Mouse (Mus musculus) midbrain, embryonic 13.5 days (tissue): ENCODE data around the gene Slc9a5. TPM values are rescaled to one million over a fixed set of nuclear protein-coding genes. Genes with fewer than 3 reads are reported as not detected.

Experiments
- ATAC-seq: fragments of 200-750 bp; cut with Nextera tagmentation; 2 replicates; pipeline ENCODE4 v1.8.0; 2017; ENCODE audit warnings: mild to moderate bottlenecking, moderate TSS enrichment, moderate library complexity
- H3K27ac ChIP-seq: fragments of 300-500 bp; sonication (generic); 2 replicates; pipeline ENCODE4 v1.5.1; 2015; ENCODE audit warnings: inconsistent platforms, mild to moderate bottlenecking, moderate library complexity
- H3K27me3 ChIP-seq: fragments of 300-500 bp; sonication (generic); 2 replicates; pipeline ENCODE4 v1.6.1; 2015; ENCODE audit warnings: mild to moderate bottlenecking, inconsistent platforms
- H3K36me3 ChIP-seq: fragments of 300-500 bp; sonication (generic); 2 replicates; pipeline ENCODE4 v1.6.1; 2015; ENCODE audit warnings: mild to moderate bottlenecking, inconsistent platforms
- H3K4me1 ChIP-seq: fragments of 300-500 bp; sonication (generic); replicated peaks from 2 replicates; pipeline ENCODE4 v1.6.1; 2015; ENCODE audit warnings: inconsistent platforms
- H3K4me2 ChIP-seq: fragments of 300-500 bp; sonication (generic); replicated peaks from 2 replicates; pipeline ENCODE4 v1.6.1; 2015; ENCODE audit warnings: moderate library complexity, mild to moderate bottlenecking, inconsistent platforms
- H3K4me3 ChIP-seq: fragments of 300-500 bp; sonication (generic); replicated peaks from 2 replicates; pipeline ENCODE4 v1.5.1; 2015; ENCODE audit warnings: mild to moderate bottlenecking, inconsistent platforms
- H3K9ac ChIP-seq: fragments of 300-500 bp; sonication (generic); replicated peaks from 2 replicates; pipeline ENCODE4 v1.6.1; 2015; ENCODE audit warnings: mild to moderate bottlenecking, inconsistent platforms
- H3K9me3 ChIP-seq: fragments of 300-500 bp; sonication (generic); 2 replicates; pipeline ENCODE4 v1.6.1; 2016; ENCODE audit warnings: mild to moderate bottlenecking, inconsistent platforms
- WGBS: fragments of 180-500 bp; shearing (Covaris S2); methylation state at CpG from one replicate; pipeline ENCODE4 v1.1.7; 2015; 5-methylcytosine and 5-hydroxymethylcytosine counted together
- polyA plus RNA-seq: library from polyadenylated mRNA; unstranded; fragments of >200 nt; fragmentation: Nextera tagmentation; extraction: Ambion mirVana; gene quantifications from 2 replicates; pipeline ENCODE4 v1.2.1, GENCODE M21; 2015

Slc9a5 gene
- polyA plus RNA-seq, 1 experiment from 2014 or later, result 5.6 TPM

GRCm38 (mm10) chr8:105310118-105310517, 38.5 kb upstream of the Slc9a5 start:
- H3K36me3 ChIP-seq, result peaks cover 84% of the 10 kb centered on the region
- no peak overlapping the region for H3K9ac ChIP-seq
- H3K4me1 ChIP-seq, result peaks cover 13% of the 10 kb centered on the region
- H3K4me3 ChIP-seq, result no peak overlapping the region
- no peak overlapping the region for H3K27ac ChIP-seq
- H3K9me3 ChIP-seq, result no peaks in the 10 kb centered on the region
- H3K27me3 ChIP-seq, result no peaks in the 10 kb centered on the region
- no peak for ATAC-seq
- 88% methylated on average over 8 of the region's 8 CpGs for WGBS
- no peak overlapping the region for H3K4me2 ChIP-seq

GRCm38 (mm10) chr8:105311718-105312117, 36.9 kb upstream of the Slc9a5 start:
- H3K4me3 ChIP-seq, result no peak overlapping the region
- no peak for ATAC-seq
- H3K4me1 ChIP-seq, result no peaks in the 10 kb centered on the region
- H3K36me3 ChIP-seq, result peaks cover 96% of the 10 kb centered on the region
- H3K4me2 ChIP-seq, result no peak overlapping the region
- H3K9ac ChIP-seq, result no peak overlapping the region
- 87% methylated on average over 1 of the region's 1 CpGs for WGBS
- no peaks in the 10 kb centered on the region for H3K27me3 ChIP-seq
- H3K27ac ChIP-seq, result no peak overlapping the region
- H3K9me3 ChIP-seq, result no peaks in the 10 kb centered on the region

- H3K36me3 ChIP-seq, result peaks cover 95% of the 10 kb centered on the region
- H3K27me3 ChIP-seq, result no peaks in the 10 kb centered on the region
- H3K4me3 ChIP-seq, result no peak overlapping the region
- no peak overlapping the region for H3K9ac ChIP-seq
- no peak overlapping the region for H3K27ac ChIP-seq
- no peak overlapping the region for H3K4me2 ChIP-seq
- no peaks in the 10 kb centered on the region for H3K9me3 ChIP-seq
- WGBS, result 91% methylated on average over 8 of the region's 8 CpGs
- H3K4me1 ChIP-seq, result no peaks in the 10 kb centered on the region
- ATAC-seq, result no peak
Measured at GRCm38 (mm10) chr8:105312891-105313481, 35.7 kb upstream of the Slc9a5 start.

- H3K4me2 ChIP-seq, result no peak overlapping the region
- H3K36me3 ChIP-seq, result peaks cover 95% of the 10 kb centered on the region
- no peaks in the 10 kb centered on the region for H3K4me1 ChIP-seq
- WGBS, result 83% methylated on average over 9 of the region's 9 CpGs
- no peak overlapping the region for H3K27ac ChIP-seq
- H3K9me3 ChIP-seq, result no peaks in the 10 kb centered on the region
- no peak overlapping the region for H3K9ac ChIP-seq
- H3K4me3 ChIP-seq, result no peak overlapping the region
- H3K27me3 ChIP-seq, result no peaks in the 10 kb centered on the region
- no peak for ATAC-seq
Measured at GRCm38 (mm10) chr8:105313622-105314402, 34.8 kb upstream of the Slc9a5 start.

- no peak overlapping the region; the same call in 1 of the 2 replicates for H3K9ac ChIP-seq
- no peaks in the 10 kb centered on the region for H3K4me1 ChIP-seq
- H3K9me3 ChIP-seq, result no peaks in the 10 kb centered on the region
- no peak overlapping the region for H3K4me2 ChIP-seq
- H3K27ac ChIP-seq, result no peak overlapping the region
- 91% methylated on average over 18 of the region's 18 CpGs for WGBS
- no peak for ATAC-seq
- no peaks in the 10 kb centered on the region for H3K27me3 ChIP-seq
- peaks cover 94% of the 10 kb centered on the region for H3K36me3 ChIP-seq
- no peak overlapping the region for H3K4me3 ChIP-seq
Measured at GRCm38 (mm10) chr8:105315073-105315769, 33.4 kb upstream of the Slc9a5 start.

- Histone ChIP-seq H3K4me3 (no peak overlapping the region), H3K27me3 (no peaks in the 10 kb centered on the region), H3K36me3 (peaks cover 82% of the 10 kb centered on the region), H3K9ac (no peak overlapping the region), H3K4me2 (no peak overlapping the region), H3K4me1 (no peaks in the 10 kb centered on the region), H3K27ac (no peak overlapping the region), H3K9me3 (no peaks in the 10 kb centered on the region)
- ATAC-seq, result no peak
- WGBS, result 88% methylated on average over 4 of the region's 4 CpGs
Measured at GRCm38 (mm10) chr8:105317941-105318340, 30.7 kb upstream of the Slc9a5 start.

GRCm38 (mm10) chr8:105318662-105319190, 29.9 kb upstream of the Slc9a5 start:
- H3K9me3 ChIP-seq, result no peaks in the 10 kb centered on the region
- WGBS, result 84% methylated on average over 11 of the region's 11 CpGs
- no peak overlapping the region for H3K27ac ChIP-seq
- no peak for ATAC-seq
- no peak overlapping the region for H3K4me2 ChIP-seq
- H3K4me1 ChIP-seq, result no peaks in the 10 kb centered on the region
- no peak overlapping the region for H3K4me3 ChIP-seq
- H3K27me3 ChIP-seq, result no peaks in the 10 kb centered on the region
- peaks cover 77% of the 10 kb centered on the region for H3K36me3 ChIP-seq
- H3K9ac ChIP-seq, result peak overlapping the region; percentile 6; the same call in 1 of the 2 replicates

GRCm38 (mm10) chr8:105323183-105323582, 25.5 kb upstream of the Slc9a5 start:
- Histone ChIP-seq H3K4me3 (no peak overlapping the region), H3K36me3 (peaks cover 38% of the 10 kb centered on the region)
- no peak for ATAC-seq

GRCm38 (mm10) chr8:105325641-105326093, 23.0 kb upstream of the Slc9a5 start:
- ATAC-seq, result peak; percentile 72; the same call in 1 of the 2 replicates

More at GRCm38 (mm10) chr8:105323183-105323582, 25.5 kb upstream of the Slc9a5 start:
- no peak overlapping the region for H3K4me2 ChIP-seq
- H3K9me3 ChIP-seq, result no peaks in the 10 kb centered on the region
- WGBS, result 91% methylated on average over 4 of the region's 4 CpGs
- no peaks in the 10 kb centered on the region for H3K27me3 ChIP-seq
- no peak overlapping the region for H3K9ac ChIP-seq
- peaks cover 25% of the 10 kb centered on the region for H3K4me1 ChIP-seq
- no peak overlapping the region for H3K27ac ChIP-seq

GRCm38 (mm10) chr8:105326141-105326672, 22.4 kb upstream of the Slc9a5 start, which contains the start of the genes Lrrc29 and Tmem208:
Gene Lrrc29 (minus strand): TSS chr8:105326278.
Gene Tmem208 (plus strand): TSS chr8:105326354.
- ATAC-seq, result peak; percentile 95
- H3K4me1 ChIP-seq, result peaks cover 25% of the 10 kb centered on the region
- under 1% methylated on average over 36 of the region's 36 CpGs for WGBS
- H3K27ac ChIP-seq, result peak within 1 kb of the TSS; percentile 79
- peak within 1 kb of the TSS; percentile 76 for H3K4me3 ChIP-seq
- H3K4me2 ChIP-seq, result peak within 1 kb of the TSS; percentile 87
- peaks cover 47% of the 10 kb centered on the region for H3K36me3 ChIP-seq
- H3K9ac ChIP-seq, result peak within 1 kb of the TSS; percentile 85
- H3K27me3 ChIP-seq, result no peaks in the 10 kb centered on the region
- no peaks in the 10 kb centered on the region for H3K9me3 ChIP-seq

More at GRCm38 (mm10) chr8:105325641-105326093, 23.0 kb upstream of the Slc9a5 start:
- WGBS, result 2% methylated on average over 12 of the region's 12 CpGs
- Histone ChIP-seq H3K9ac (peak overlapping the region; percentile 85), H3K4me2 (peak overlapping the region; percentile 87), H3K4me3 (peak overlapping the region; percentile 76), H3K36me3 (peaks cover 42% of the 10 kb centered on the region), H3K9me3 (no peaks in the 10 kb centered on the region), H3K4me1 (peaks cover 25% of the 10 kb centered on the region), H3K27me3 (no peaks in the 10 kb centered on the region), H3K27ac (peak overlapping the region; percentile 79)

- 39% methylated on average over 6 of the region's 6 CpGs for WGBS
- Histone ChIP-seq H3K27ac (no peak overlapping the region), H3K36me3 (peaks cover 53% of the 10 kb centered on the region), H3K9ac (peak overlapping the region; percentile 85), H3K4me1 (peaks cover 25% of the 10 kb centered on the region), H3K27me3 (no peaks in the 10 kb centered on the region), H3K9me3 (no peaks in the 10 kb centered on the region), H3K4me3 (peak overlapping the region; percentile 76), H3K4me2 (peak overlapping the region; percentile 87)
- ATAC-seq, result no peak
Measured at GRCm38 (mm10) chr8:105326968-105327367, 21.7 kb upstream of the Slc9a5 start.
